Mouse (Mus musculus) B cell, adult 62 days (primary cell): ENCODE measurements around the gene Gm38100. TPM values are rescaled to one million over a fixed set of nuclear protein-coding genes. Genes with fewer than 3 reads are reported as not detected.

Experiments
- total RNA-seq: library from RNA; stranded (reverse); gene quantifications from 4 replicates; pipeline ENCODE4 v1.2.4, GENCODE M21; 2023

Gm38100 gene
- total RNA-seq = not detected in 4 replicates

GRCm38 (mm10) chr1:175920029-175920428, at the start of gene Gm38100:
Gene Gm38100 (plus strand): TSS chr1:175920329.

GRCm38 (mm10) chr1:175880453-175881296, 39.5 kb upstream of the Gm38100 start, which contains the start of gene Exo1:
Gene Exo1 (plus strand): TSS chr1:175880581.

Other genes with a start within 250 kb of the Gm38100 start
- 1.7 to 3.3 TPM (median 2.1 TPM) in 4 replicates for gene Opn3, start 227.6 kb upstream of the Gm38100 start, total RNA-seq
- gene Chml, start 227.4 kb upstream of the Gm38100 start, total RNA-seq = 7.3 to 10.5 TPM (median 9.5 TPM) in 4 replicates
- gene Wdr64, start 221.7 kb upstream of the Gm38100 start, total RNA-seq = not detected in 4 replicates
- 3.2 to 5.2 TPM (median 4.0 TPM) in 4 replicates for gene Exo1, start 39.7 kb upstream of the Gm38100 start, total RNA-seq
- gene Rbm8a2, start 58.8 kb downstream of the Gm38100 start, total RNA-seq = not detected in 4 replicates